Mouse (Mus musculus) gastrocnemius, postnatal 25 days (tissue): Measurements from ENCODE around the gene Olfr545. TPM values are rescaled to one million over a fixed set of nuclear protein-coding genes. Genes with fewer than 3 reads are reported as not detected.
"Not testable (repeated sequence)": the region's sequence is repeated elsewhere in the genome, so short reads cannot be mapped to it uniquely, and the experiment has no call there.

Experiments used
- DNase-seq: peaks from one replicate; pipeline ENCODE4 v3.0.0; 2022
- long read RNA-seq, 2 experiments: library from polyadenylated mRNA; stranded (forward); transcript quantifications; one replicate each; pipeline ENCODE4 v2.0.0; 2021
- total RNA-seq, 2 experiments: library from RNA; stranded (reverse); gene quantifications; 1 replicate in 1 of 2; 2 replicates in 1 of 2; pipeline ENCODE4 v1.2.3; 2021

Gene Olfr545
- total RNA-seq = not detected
- long read RNA-seq, experiment 1 = 0 reads
- long read RNA-seq, experiment 2 = 0 reads

DNA sequence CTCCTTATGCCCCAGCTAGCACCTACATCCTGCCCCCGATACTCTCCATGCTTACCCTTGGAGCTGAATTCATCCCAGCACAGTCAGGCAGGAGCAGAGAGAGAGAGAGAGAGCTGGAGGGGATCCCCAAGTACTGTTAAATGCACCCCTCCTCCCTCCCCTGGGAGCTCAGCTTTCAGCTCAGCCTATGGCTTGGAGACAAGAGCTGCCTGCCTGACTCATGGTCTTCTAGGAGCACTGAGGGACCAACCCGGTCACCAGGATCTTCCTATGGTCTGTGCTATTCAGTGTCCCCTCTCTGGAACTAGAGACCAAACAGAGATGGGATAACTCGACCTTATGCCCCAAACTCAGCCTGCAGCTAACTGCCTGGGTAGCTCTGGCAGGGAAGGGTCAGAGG is at the start of gene Olfr545:
Olfr545 (minus strand) TSS at position 101 of the 400 bp plus-strand sequence.
- no peak for DNase-seq

DNA sequence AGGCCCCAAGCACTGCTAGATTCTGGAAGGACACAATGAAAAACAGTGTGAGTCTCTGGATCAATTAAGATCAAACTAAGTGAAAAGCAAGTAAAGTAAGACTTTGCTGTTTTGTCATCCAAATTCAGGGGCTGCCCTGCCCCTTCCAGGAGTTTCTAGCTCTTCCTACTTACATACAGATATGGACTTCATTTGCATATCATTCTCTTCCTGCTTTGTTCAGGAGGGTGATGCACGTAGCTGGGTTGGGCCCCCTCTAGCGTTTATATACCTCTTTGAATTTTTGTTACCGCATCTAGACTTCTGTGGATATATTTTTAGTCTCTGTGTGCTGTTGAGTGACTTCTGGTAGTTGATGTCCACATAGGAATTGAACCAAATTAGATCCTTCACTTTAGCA is 41.9 kb upstream of the Olfr545 start:
- no peak for DNase-seq

DNA sequence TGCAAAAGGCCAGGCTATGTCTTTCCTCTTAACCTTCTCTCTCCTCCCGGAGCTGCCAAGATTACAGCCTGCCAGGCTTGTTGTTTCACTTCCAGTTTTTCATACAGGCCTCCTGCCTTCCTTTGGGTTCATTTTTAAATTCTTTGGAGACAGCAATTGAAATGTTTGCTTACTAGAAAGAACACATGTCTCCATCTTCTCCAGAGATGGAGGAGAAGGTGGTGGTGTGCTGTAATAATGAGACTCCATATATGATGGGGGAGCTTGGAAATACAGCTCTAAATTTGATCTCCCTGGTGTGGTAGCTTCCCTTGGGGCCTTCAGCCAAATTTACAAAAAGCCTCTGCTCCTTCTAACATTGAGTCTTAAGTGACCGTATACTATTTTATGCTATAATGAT is 41.2 kb upstream of the Olfr545 start, which contains the start of gene Olfr548-ps1:
Olfr548-ps1 (plus strand) TSS at position 301 of the 400 bp plus-strand sequence.
- DNase-seq = no peak

DNA sequence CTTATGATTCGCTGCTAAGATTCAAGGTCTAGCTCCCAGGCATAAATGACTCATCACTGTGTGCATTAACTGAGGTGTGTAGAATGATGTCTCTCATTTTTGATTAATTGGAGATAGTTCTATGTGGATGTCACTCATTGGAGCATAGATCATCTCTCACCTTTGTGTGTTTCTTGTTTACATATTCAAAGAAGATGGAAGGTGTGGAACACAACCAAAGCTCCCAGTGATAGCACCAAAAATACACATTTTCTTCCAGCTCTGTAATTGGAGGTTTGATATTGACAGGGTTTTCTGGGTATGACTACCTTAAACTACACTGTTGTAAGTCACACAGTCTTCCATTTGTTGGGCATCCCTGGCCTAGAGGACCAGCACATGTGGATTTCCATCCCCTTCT is 35.1 kb upstream of the Olfr545 start, which contains the start of gene Olfr547:
Olfr547 (plus strand) TSS at position 301 of the 400 bp plus-strand sequence.
- no peak for DNase-seq

DNA sequence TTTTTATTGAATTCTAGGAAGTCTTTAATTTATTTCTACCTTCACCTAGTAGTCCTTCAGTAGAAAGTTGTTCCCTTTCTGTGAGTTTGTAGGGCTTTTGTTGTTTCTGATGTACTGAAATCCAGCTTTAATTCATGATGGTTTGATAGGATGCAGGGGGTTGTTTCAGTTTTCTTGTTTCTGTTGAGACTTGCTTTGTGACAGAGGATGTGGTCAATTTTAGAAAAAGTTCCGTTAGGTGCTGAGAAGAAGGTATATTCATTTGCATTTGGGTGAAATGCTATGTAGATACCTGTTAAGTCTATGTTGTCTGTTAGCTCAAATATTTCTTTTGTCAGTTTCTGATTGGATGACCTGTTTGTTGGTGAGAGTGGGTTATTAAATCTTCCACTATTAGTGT is 29.7 kb upstream of the Olfr545 start:
- DNase-seq = no peak

DNA sequence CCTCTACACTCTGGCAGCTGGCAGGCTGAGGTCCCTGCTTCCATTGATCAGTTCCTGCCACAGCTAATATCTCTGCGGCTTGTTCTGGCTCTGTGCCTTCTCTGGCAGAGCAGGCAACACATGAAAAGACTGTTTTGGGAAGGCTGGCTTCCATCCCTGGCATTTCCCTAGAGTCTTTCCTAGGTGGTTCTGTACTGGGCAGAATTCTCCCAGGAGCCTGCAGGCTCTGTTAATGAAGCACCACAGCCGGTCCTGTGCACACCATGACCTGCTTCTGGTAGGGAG is 17.6 kb upstream of the Olfr545 start:
- DNase-seq = no peak

DNA sequence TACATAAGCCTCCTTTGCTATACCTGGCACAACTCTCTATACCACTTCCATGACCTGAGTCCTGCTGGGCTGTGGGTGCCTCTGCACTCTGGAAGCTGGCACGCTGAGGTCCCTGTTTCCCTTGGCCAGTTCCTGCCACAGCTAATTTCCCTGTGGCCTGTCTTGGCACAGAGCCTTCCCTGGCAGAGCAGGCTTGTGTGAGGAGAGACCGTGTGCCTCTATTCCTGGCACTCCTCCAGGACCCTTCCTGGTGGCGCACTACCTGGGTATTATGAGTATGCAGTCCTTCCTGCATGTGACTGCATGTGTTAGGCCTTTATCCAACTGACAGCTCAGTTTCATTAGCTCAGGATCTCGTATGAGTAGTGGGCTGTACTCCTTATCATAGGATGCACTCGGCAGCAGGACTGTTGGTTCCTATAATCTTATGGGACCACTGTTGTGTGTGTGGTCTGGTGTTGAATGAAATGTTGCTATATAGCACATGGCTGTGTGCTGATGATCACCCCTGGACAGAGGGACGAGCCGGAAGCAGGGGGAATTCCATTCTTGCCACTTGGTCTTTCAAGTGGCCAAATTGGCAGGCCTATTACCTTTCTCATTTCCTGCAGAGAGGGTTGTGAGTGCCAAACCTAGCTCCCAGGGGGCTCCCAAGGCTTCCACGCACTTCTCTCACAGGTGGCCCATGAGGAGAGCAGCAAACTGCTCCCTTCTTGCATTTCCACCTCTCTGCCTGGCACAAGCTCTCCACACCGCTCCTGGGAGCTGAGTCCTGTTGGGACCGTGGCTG is 17.1 kb upstream of the Olfr545 start:
- no peak for DNase-seq

DNA sequence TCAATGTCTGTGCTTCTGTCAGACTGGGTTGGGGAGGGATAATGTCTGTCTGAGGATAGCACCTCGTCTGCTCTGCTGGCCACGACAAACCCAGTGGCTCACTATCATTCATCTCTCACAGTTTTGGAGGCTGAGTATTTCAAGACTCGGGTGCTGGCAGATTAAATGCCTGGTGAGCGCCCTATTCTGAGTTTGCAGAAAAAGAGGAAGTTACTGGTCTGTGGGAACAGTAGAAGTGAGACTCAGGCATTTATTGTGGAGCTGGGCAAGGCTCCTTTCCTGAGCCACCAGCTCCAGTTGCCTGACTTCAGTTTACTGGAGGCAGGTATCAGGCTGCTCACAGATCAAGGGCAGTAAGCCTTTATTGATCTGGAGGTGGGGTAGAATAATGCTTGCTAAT is 14.8 kb upstream of the Olfr545 start:
- no peak for DNase-seq

DNA sequence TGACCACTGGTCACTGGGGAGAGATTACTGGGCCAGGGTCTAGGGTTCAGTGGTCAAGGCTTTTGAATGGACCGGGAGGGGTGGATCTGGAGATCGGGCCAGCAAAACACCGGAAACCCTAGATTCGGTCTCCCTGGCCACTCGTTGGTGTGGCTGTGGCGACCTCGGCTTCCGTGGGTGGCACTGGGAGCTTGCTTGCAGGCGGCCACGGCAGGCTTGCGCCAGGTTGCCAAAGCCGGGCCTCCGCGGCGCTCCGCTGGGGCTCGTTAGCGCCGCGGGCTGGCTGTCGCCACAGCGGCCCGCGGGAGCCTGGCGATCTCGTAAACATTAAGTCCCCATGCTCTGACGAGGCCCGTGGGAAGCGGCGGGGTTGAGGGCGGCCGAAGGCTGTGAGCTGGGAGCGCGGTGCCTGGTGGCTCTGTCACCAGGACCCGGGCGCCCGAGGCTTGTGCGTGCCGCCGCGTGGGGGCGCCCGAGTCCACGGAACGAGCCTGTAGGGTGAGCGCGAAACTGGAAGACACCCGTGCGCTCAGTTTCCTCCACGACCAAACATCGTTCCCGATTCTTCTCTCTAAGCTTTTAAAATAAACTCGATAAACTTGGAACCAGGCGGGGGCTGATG is 13.6 kb upstream of the Olfr545 start:
- DNase-seq = peak; percentile 67

DNA sequence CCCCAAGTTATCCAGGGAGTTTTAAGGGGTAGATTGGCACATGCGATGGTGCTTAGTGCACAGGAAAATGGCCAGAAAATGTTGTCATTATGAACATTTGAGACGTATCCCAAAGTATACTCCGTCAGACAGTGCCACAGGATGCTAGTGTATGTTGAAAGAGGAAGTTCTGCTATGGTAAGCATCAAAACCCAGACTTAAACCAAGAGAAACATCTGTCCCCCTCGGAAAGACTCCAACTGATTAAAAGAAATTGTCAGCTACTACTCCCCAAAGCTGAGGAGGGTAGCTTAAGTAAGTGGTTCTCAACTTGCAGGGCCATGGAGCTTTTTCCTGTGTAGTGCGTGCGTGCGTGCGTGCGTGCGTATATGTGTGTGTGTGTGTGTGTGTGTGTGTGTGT is 12.6 kb upstream of the Olfr545 start:
- no peak for DNase-seq

DNA sequence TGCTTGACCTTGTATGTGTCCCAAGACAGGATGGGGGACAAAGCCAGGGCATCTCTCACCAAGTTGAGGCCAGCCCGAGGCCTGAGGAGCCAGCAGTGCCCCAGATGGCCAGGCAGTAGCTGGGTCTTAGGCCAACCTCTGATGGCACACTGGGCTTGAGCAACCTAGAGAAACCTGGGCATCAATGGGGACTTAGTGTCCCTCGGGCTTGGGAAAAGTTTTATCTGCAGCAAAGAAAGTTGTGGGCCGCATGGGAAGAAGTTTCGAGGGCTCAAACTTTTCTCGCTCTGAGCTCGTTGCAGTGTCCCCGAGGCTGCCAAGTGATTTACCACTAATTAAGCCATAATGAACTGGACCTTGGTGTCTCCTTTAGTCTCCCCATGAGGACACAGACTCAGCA is 10.4 kb upstream of the Olfr545 start:
- no peak for DNase-seq

DNA sequence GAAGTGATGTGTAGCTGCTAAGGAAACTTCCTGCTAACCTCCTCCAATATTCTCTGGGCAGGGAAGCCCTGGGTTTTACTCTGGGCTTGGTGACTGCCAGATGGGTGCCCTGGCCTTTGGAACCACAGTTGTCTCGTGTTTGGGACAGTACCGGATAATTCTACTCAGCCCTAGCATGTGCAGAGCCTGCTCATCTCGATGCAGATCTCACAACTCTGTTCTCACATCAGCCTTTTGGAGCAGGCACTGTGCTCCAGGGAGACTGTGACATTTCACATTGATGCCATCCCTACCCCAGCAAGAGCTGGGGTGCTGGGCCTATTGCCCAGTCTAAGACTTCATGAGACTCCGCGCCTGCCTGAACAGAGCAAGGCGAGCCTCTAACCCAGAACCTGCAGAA is 9.3 kb upstream of the Olfr545 start:
- DNase-seq = no peak

DNA sequence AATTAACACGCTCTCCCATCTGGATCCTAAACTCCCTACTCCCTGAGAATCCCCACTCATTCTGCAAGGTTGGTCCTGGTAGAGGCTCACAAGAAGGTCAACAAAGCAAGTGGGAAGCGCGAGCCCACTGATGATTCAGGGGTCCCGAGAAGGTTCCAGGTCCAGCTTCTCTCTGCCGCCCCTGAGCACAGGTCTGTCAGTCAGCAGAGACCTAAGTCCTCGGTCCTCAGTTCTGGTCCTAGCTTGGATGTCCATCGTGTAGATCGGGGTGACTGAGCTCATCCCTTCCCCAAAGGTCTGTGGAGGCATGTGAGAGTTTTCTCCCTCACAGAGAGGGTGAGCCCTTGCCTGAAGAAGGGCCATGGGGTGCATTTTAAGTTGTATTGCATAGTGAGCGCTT is 8.7 kb upstream of the Olfr545 start:
- DNase-seq = no peak

DNA sequence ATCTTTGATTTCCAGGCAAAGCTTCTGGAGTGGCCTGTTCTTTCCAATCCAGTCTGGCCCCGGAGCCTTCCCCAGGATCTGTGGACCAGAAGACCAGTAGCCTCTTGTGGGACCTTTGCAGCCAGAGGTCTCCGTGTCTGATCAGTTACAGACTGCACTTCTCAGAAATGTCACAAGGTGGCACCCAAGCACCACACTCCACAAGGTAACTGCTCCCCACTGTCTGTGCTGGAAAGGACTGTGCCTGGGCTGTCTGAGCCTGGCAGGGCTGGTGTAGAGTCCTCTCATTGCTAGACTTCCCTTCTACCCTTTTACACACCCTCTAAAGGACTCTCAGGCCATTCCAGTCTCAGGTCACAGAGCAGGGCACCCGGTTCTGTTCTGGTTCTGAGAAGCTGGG is 7.5 kb upstream of the Olfr545 start:
- DNase-seq = peak; percentile 22

DNA sequence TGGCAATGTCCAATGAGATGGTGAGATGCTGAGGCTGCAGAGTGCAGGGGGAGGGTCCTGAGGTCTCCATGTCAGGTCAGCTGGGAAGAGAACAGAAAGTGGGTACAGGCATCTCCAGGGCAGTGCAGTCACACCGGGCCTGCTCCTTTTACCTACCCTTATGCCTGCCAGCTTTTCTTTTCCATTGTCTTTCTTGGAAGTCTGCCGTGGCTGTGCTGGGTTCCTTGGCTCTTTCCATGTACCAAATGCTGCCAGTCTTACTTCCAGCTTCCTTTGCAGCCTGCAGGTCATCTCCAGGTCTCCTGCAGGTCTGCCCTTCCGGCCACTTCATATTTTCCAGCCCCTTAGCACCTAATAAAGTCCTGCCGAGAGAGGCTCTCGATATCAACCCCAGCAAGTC is 2.6 kb upstream of the Olfr545 start:
- no peak for DNase-seq

DNA sequence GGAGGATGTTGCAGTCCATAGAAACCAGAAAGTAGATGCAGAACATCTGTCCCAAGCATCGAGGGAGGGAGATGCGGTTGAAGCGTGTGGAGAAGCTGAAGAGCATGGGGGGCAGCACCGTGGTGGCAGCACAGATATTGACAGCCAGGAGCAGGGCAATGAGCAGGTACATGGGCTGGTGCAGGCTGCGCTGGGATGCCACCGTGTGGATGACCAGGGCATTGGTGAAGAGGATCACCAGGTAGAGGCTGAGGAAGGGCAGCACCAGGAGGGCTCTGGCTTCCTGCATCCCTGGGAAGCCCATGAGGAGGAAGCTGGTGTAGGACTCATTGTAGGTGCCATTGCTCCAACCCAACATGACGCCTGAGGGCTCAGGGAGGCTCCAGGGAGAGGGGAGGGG is 5.0 kb downstream of the Olfr545 start:
- DNase-seq = not testable (repeated sequence)

DNA sequence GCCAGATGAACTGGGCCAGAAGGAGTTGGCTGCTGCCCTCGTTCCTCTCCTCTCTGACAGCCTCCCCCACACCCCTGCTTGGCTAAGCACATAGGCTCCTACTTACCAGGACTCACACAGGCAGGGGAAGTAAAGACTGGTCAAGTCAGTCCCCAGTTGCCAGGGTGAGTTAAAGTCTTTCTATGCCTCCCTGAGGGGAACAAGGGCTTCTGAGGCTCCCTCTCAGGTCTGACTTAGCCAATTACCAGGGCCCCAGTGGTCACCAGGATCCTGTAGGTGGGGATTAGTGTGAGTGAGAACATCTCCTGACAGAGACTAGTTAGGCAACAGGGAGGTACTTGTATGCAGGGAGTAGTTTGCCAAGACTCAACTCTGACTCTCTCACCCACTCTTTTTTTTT is 11.2 kb downstream of the Olfr545 start, which contains the start of gene Olfr544:
Olfr544 (minus strand) TSS at position 153 of the 400 bp plus-strand sequence.
- no peak for DNase-seq

DNA sequence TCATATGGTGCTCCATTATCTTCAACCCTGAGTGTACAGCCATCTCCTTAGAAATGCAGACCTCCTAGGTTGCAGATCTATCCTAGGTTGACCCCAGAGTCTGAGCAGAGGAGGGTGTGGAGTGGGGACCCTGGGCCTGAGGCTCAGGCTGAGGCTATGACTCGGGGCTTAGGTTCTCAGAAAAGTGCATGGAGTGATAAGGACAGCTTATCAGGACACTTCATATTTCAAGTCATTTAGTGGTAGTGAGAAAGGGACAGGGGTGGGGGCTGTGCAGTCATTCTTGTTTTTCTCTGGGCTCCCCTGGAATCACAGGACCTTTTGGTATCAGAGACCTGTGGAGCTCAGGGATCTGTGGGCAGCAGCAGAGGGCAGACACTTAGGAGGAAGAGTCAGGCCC is 13.3 kb downstream of the Olfr545 start:
- no peak for DNase-seq

DNA sequence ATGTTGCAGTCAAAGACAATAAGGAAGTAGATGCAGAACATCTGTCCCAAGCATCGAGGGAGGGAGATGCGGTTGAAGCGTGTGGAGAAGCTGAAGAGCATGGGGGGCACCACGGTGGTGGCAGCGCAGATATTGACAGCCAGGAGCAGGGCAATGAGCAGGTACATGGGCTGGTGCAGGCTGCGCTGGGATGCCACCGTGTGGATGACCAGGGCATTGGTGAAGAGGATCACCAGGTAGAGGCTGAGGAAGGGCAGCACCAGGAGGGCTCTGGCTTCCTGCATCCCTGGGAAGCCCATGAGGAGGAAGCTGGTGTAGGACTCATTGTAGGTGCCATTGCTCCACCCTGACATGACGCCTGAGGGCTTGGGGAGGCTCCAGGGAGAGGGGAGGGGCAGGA is 14.6 kb downstream of the Olfr545 start:
- DNase-seq = not testable (repeated sequence)

DNA sequence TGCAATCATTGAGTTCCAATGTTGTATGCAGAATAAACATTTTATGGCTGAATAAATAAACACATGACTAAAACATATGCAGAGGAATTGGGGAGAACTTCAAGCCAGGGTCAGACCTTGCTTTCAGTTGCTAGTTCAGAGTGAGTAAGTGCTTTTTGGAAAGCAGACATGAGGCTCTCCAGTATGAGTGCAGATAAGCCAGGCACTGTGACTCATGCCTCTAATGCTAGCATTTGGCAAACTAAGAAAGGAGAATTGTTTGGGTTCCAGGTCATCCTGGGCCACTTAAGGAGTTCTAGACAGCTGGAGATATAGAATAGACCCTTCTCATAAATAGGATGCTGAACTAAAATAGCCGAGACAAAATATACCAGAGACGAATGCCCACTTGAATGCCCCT is 15.7 kb downstream of the Olfr545 start:
- no peak for DNase-seq

DNA sequence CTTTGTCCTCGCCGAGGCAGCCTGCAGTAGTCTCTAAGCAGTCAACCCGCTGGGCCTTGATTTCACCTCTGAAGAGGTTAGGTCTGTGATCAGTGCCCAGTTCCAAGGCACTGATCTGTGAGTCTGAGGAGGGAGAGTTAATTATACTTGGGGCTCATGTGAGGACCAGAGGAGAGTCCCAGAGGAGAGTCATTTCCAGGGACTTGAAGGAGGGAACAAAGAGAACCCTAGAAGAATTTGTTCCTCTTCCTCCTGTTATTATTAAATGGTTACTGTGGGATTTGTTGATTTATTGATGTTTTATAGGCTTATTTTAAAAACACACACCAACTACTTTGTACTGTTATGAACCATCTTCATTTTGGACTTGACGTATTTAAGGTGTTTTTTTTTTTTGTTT is 17.8 kb downstream of the Olfr545 start, which contains the start of gene Olfr543:
Olfr543 (minus strand) TSS at position 101 of the 400 bp plus-strand sequence.
- no peak for DNase-seq

DNA sequence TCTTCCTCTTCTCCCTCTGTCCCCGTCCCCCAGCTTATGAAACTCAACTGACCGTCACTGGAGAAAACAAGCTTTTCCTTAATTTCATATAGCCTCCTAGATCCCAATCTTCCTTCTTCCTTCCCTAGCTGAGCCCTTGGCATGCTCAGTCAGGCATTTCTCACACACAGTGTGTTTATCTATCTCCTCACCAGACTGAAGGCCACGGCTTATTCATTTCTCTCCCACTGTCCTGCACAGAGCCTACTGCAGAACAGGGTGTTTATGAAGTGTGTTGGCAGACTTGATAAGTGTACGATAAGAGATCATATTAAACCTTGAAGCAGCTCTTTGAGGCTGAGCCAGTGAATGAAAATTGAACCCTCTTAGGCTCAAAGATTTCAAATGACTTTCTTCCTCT is 18.6 kb downstream of the Olfr545 start:
- DNase-seq = no peak

DNA sequence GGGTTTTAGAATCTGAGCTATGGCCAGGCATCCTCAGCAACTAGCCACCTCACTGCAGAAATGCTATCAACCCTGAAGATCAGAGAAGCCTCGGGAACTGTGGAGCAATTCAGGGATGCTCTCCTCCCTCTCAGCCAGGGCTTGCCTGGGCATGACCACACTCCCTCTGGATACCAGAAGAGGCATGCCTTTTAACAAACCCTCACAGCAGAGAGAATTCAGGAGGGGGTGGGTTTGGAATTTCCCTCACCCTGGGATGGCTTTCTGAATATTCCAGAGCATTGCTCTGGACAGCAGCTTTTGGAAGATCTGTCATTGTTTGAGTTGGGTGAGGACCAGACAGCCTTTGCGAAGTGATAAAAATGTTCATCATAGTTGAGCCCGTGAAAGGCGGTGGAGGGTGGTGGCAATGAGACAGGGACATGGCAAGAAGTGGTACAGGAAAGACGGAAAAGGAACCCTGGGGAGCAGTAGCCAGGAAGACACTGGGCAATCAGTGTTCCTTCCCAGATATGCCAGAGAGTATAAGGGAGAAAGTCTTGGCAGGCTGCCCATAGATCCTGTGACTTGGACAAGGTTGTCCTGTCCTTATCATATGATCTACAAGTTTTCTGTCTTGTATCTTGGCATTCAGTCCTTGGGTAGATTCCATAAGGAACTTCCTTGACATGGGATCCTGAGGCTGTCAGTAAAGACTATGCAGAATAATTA is 19.9 kb downstream of the Olfr545 start:
- no peak for DNase-seq
